8 mouse cellular contexts compared by ENCODE assay signal in the genomic region with DNA sequence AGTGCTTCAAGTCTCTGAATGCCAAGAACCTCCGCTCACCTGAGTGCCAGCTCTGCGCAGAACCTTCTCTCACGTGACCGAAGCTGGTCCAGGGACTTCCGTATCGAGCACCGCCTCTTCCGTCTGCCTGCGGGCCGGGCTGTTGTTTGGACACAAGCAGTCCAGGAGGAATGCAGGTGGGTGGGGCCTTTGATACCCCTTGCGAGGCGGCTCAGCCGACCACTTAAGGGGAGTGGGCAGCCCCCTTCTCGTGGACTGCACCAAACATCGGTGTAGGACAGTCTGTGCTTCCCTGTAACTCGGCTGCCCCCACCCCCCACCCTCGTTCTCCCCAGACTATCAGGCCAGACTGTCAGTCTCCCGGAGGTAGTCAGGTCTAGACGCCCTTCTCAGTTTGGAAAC. TPM values are rescaled to one million over a fixed set of nuclear protein-coding genes. Genes with fewer than 3 reads are reported as not detected.
DNase-seq lines count a peak whose midpoint lies in the region; ATAC-seq lines count a peak whose summit lies in the region.

A gene (minus strand): TSS at position 100 of the 402 bp plus-strand sequence.

- under 1% methylated on average over 19 of the region's 19 CpGs for WGBS in hindbrain, embryonic 11.5 days

- no peaks in the 10 kb centered on the region for H3K27me3 ChIP-seq in hindbrain, embryonic 11.5 days (ENCODE audit: control insufficient read depth, insufficient read depth, low read length)

- H3K4me3 ChIP-seq in hindbrain, embryonic 11.5 days (ENCODE audit: low read depth, low read length): peak within 1 kb of the TSS; percentile 54

- peaks cover 5% of the 10 kb centered on the region; the same call in 1 of the 2 replicates for H3K36me3 ChIP-seq in hindbrain, embryonic 11.5 days (ENCODE audit: control insufficient read depth, insufficient read depth, low read length)

- H3K4me2 ChIP-seq in hindbrain, embryonic 11.5 days (replicated peaks; ENCODE audit: low read depth, low read length): peak within 1 kb of the TSS; percentile 71

- peak within 1 kb of the TSS; percentile 79 for H3K9ac ChIP-seq in hindbrain, embryonic 11.5 days (ENCODE audit: low read depth, low read length)

- DNase-seq in Muller cell, postnatal 12 days (ENCODE audit: inconsistent ontology term): peak; percentile 82
- DNase-seq in cerebellum, adult 9-11 months: peak; percentile 90
- DNase-seq in frontal cortex, adult 2 months (ENCODE audit: extremely low spot score in 1 of 2, low spot score in 1 of 2): peak; percentile 73 to 84
- DNase-seq in hindbrain, embryonic 11.5 days (ENCODE audit: low spot score): peak; percentile 83
- peak; percentile 72 to 80 for DNase-seq in layer of hippocampus, postnatal 10 days (ENCODE audit: low spot score in 2 of 2)
- peak; percentile 89 for DNase-seq in lung, postnatal 10 days
- DNase-seq in retina, adult 2 months (ENCODE audit: low read depth, low spot score): peak; percentile 60
- DNase-seq in thymus, postnatal 36 days: peak; percentile 70 to 75

- H3K27ac ChIP-seq in hindbrain, embryonic 11.5 days (ENCODE audit: low read depth, low read length): no peak within 1 kb of the TSS

- no peaks in the 10 kb centered on the region for H3K9me3 ChIP-seq in hindbrain, embryonic 11.5 days (ENCODE audit: control insufficient read depth, low read length)

- H3K4me1 ChIP-seq in hindbrain, embryonic 11.5 days (replicated peaks; ENCODE audit: control insufficient read depth, insufficient read depth, low read length): peaks cover 3% of the 10 kb centered on the region; the same call in 1 of the 2 replicates

- peak; percentile 92 for ATAC-seq in hindbrain, embryonic 11.5 days (ENCODE audit: low FRiP score)

RNA-seq across cellular contexts. Expression of the gene that starts here (rescaled TPM):
- 98.3 and 108 TPM in 2 replicates for polyA plus RNA-seq in frontal cortex, adult 2 months (2012; rRNA removed)
- polyA plus RNA-seq in hindbrain, embryonic 11.5 days (2014; fragmentation: Nextera tagmentation; extraction: Ambion mirVana): 49.9 and 57.1 TPM in 2 replicates
- 10 to 100 TPM; 36.3 to 41.4 TPM for total RNA-seq in layer of hippocampus, postnatal 10 days (2021)
